Mouse (Mus musculus) forebrain, embryonic 14.5 days (tissue): ENCODE results near the gene Ikzf1. TPM values are rescaled to one million over a fixed set of nuclear protein-coding genes. Genes with fewer than 3 reads are reported as not detected.
A peak's percentile ranks its signal among the peaks of the same experiment; 100 is the strongest.

ENCODE experiments used
- ATAC-seq: fragments of 200-750 bp; cut with Nextera tagmentation; 2 replicates; pipeline ENCODE4 v1.8.0; 2017; ENCODE audit warnings: mild to moderate bottlenecking, moderate library complexity
- DNase-seq: peaks from one replicate; pipeline ENCODE4 v3.0.0-alpha.2; 2015; ENCODE audit warnings: low spot score
- H3K27ac ChIP-seq: fragments of 300-500 bp; sonication (generic); 2 replicates; pipeline ENCODE4 v1.5.1; 2014; ENCODE audit warnings: low read depth, mild to moderate bottlenecking, control low read depth, low read length, moderate library complexity
- H3K27me3 ChIP-seq: fragments of 300-500 bp; sonication (generic); replicated peaks from 2 replicates; pipeline ENCODE4 v1.6.1; 2014; ENCODE audit warnings: low read length, control low read depth, mixed read lengths; ENCODE audit not compliant: control insufficient read depth, insufficient read depth
- H3K36me3 ChIP-seq: fragments of 300-500 bp; sonication (generic); 2 replicates; pipeline ENCODE4 v1.6.1; 2014; ENCODE audit warnings: low read length, control low read depth; ENCODE audit not compliant: control insufficient read depth, insufficient read depth
- H3K4me1 ChIP-seq: fragments of 300-500 bp; sonication (generic); 2 replicates; pipeline ENCODE4 v1.6.1; 2014; ENCODE audit warnings: antibody characterized with exemption, low read length, control low read depth; ENCODE audit not compliant: control insufficient read depth, insufficient read depth
- H3K4me2 ChIP-seq: fragments of 300-500 bp; sonication (generic); 2 replicates; pipeline ENCODE4 v1.6.1; 2014; ENCODE audit warnings: mild to moderate bottlenecking, control low read depth, low read length
- H3K4me3 ChIP-seq: fragments of 300-500 bp; sonication (generic); 2 replicates; pipeline ENCODE4 v1.5.1; 2014; ENCODE audit warnings: low read depth, low read length, control low read depth
- H3K9ac ChIP-seq: fragments of 300-500 bp; sonication (generic); 2 replicates; pipeline ENCODE4 v1.6.1; 2014; ENCODE audit warnings: mild to moderate bottlenecking, low read length, control low read depth, moderate library complexity
- H3K9me3 ChIP-seq: fragments of 300-500 bp; sonication (generic); replicated peaks from 2 replicates; pipeline ENCODE4 v1.6.1; 2016; ENCODE audit warnings: low read length, control low read depth, mixed read lengths; ENCODE audit not compliant: control insufficient read depth
- WGBS: fragments of 180-500 bp; shearing (Covaris S2); extraction: QIAGEN DNeasy Blood & Tissue Kit; methylation state at CpG from one replicate; pipeline ENCODE4 v1.1.7; 2014; 5-methylcytosine and 5-hydroxymethylcytosine counted together
- polyA plus RNA-seq: library from polyadenylated mRNA; unstranded; fragments of >200 nt; fragmentation: Nextera tagmentation; extraction: Ambion mirVana; gene quantifications from 2 replicates; pipeline ENCODE4 v1.2.1, GENCODE M21; 2014

Gene Ikzf1
- 1.9 and 2.9 TPM in 2 replicates for polyA plus RNA-seq

GRCm38 (mm10) chr11:11684930-11685852 lies at the start of gene Ikzf1:
TSS of gene Ikzf1 (plus strand) at chr11:11685003.
- Histone ChIP-seq H3K9ac (peak within 1 kb of the TSS; percentile 54), H3K36me3 (no peaks in the 10 kb centered on the region), H3K4me1 (0 out of 2 replicates have a peak, but pooled peaks cover 4% of the 10 kb centered on the region), H3K4me2 (peak within 1 kb of the TSS; percentile 98), H3K27ac (no peak within 1 kb of the TSS), H3K27me3 (peaks cover 28% of the 10 kb centered on the region), H3K9me3 (no peaks in the 10 kb centered on the region), H3K4me3 (peak within 1 kb of the TSS; percentile 60)
- 2% methylated on average over 72 of the region's 100 CpGs for WGBS
- DNase-seq (peak; percentile 10), ATAC-seq (peak; percentile 73)

- H3K27me3 ChIP-seq, result no peaks in the 10 kb centered on the region
- H3K4me3 ChIP-seq, result no peak overlapping the region
- no peaks in the 10 kb centered on the region for H3K9me3 ChIP-seq
- H3K27ac ChIP-seq, result no peak overlapping the region
- no peak overlapping the region for H3K9ac ChIP-seq
- DNase-seq (no peak), ATAC-seq (no peak)
- H3K4me1 ChIP-seq, result no peaks in the 10 kb centered on the region
- H3K4me2 ChIP-seq, result no peak overlapping the region
- no peaks in the 10 kb centered on the region for H3K36me3 ChIP-seq
Observed at GRCm38 (mm10) chr11:11644303-11644702, 40.5 kb upstream of the Ikzf1 start.

GRCm38 (mm10) chr11:11656388-11656787 lies 28.4 kb upstream of the Ikzf1 start:
- H3K4me2 ChIP-seq, result no peak overlapping the region
- no peak overlapping the region for H3K27ac ChIP-seq
- DNase-seq (no peak), ATAC-seq (no peak)
- no peaks in the 10 kb centered on the region for H3K9me3 ChIP-seq
- H3K9ac ChIP-seq, result no peak overlapping the region
- no peaks in the 10 kb centered on the region for H3K27me3 ChIP-seq
- H3K4me3 ChIP-seq, result no peak overlapping the region
- H3K4me1 ChIP-seq, result no peaks in the 10 kb centered on the region
- H3K36me3 ChIP-seq, result no peaks in the 10 kb centered on the region
- 85% methylated on average over 3 of the region's 3 CpGs for WGBS

- no peak overlapping the region for H3K4me2 ChIP-seq
- H3K9ac ChIP-seq, result no peak overlapping the region
- DNase-seq (no peak), ATAC-seq (no peak)
- WGBS, result 82% methylated on average over 5 of the region's 5 CpGs
- H3K27ac ChIP-seq, result no peak overlapping the region
- H3K9me3 ChIP-seq, result no peaks in the 10 kb centered on the region
- no peaks in the 10 kb centered on the region for H3K36me3 ChIP-seq
- no peaks in the 10 kb centered on the region for H3K4me1 ChIP-seq
- no peaks in the 10 kb centered on the region for H3K27me3 ChIP-seq
- H3K4me3 ChIP-seq, result no peak overlapping the region
Observed at GRCm38 (mm10) chr11:11656995-11657530, 27.7 kb upstream of the Ikzf1 start.

DNA sequence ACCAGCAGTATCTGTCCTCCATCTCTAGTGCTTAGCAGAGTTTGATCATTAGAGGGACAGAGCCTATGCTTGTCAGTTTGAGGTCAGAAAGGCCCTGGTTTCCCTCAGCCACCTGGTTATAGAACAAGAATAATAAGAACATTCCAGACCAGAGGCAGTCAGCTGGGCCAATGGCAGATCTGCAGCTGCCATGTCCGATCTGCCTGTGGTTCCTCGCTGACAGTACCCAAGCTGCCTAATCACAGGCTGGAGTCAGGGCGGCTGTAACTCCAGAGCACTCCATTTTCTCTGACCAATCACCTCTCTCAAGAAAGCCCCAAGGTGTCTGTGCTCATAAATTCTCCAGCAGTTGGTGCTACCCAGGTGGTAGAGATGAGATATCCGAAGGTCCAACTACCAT lies 27.2 kb upstream of the Ikzf1 start:
- H3K4me2 ChIP-seq, result no peak overlapping the region
- H3K4me3 ChIP-seq, result no peak overlapping the region
- H3K4me1 ChIP-seq, result no peaks in the 10 kb centered on the region
- 91% methylated on average over 4 of the region's 4 CpGs for WGBS
- no peak overlapping the region for H3K27ac ChIP-seq
- H3K9ac ChIP-seq, result no peak overlapping the region
- no peak for ATAC-seq
- H3K27me3 ChIP-seq, result no peaks in the 10 kb centered on the region
- no peak for DNase-seq
- no peaks in the 10 kb centered on the region for H3K36me3 ChIP-seq
- no peaks in the 10 kb centered on the region for H3K9me3 ChIP-seq

GRCm38 (mm10) chr11:11658834-11659233 lies 26.0 kb upstream of the Ikzf1 start:
- 81% methylated on average over 4 of the region's 4 CpGs for WGBS
- no peak overlapping the region for H3K4me2 ChIP-seq

GRCm38 (mm10) chr11:11660651-11661050 lies 24.2 kb upstream of the Ikzf1 start:
- H3K4me1 ChIP-seq, result no peaks in the 10 kb centered on the region
- no peaks in the 10 kb centered on the region for H3K9me3 ChIP-seq
- no peak overlapping the region for H3K4me3 ChIP-seq
- 89% methylated on average over 4 of the region's 4 CpGs for WGBS
- DNase-seq (no peak), ATAC-seq (no peak)
- H3K36me3 ChIP-seq, result no peaks in the 10 kb centered on the region
- H3K9ac ChIP-seq, result no peak overlapping the region
- no peak overlapping the region for H3K4me2 ChIP-seq
- no peak overlapping the region for H3K27ac ChIP-seq
- no peaks in the 10 kb centered on the region for H3K27me3 ChIP-seq

More at GRCm38 (mm10) chr11:11658834-11659233, 26.0 kb upstream of the Ikzf1 start:
- no peak for DNase-seq
- Histone ChIP-seq H3K4me1 (no peaks in the 10 kb centered on the region), H3K27ac (no peak overlapping the region), H3K9ac (no peak overlapping the region), H3K4me3 (no peak overlapping the region), H3K27me3 (no peaks in the 10 kb centered on the region), H3K36me3 (no peaks in the 10 kb centered on the region), H3K9me3 (no peaks in the 10 kb centered on the region)
- no peak for ATAC-seq

GRCm38 (mm10) chr11:11667254-11667921 lies 17.4 kb upstream of the Ikzf1 start:
- WGBS, result 82% methylated on average over 4 of the region's 4 CpGs
- H3K9me3 ChIP-seq, result no peaks in the 10 kb centered on the region
- H3K4me2 ChIP-seq, result no peak overlapping the region

More at GRCm38 (mm10) chr11:11667254-11667921, 17.4 kb upstream of the Ikzf1 start:
- no peak for ATAC-seq
- H3K27me3 ChIP-seq, result no peaks in the 10 kb centered on the region
- H3K9ac ChIP-seq, result no peak overlapping the region
- DNase-seq, result no peak
- H3K4me3 ChIP-seq, result no peak overlapping the region
- no peak overlapping the region for H3K27ac ChIP-seq
- H3K4me1 ChIP-seq, result no peaks in the 10 kb centered on the region
- H3K36me3 ChIP-seq, result no peaks in the 10 kb centered on the region
